Mouse (Mus musculus) forebrain, embryonic 12.5 days (tissue): ENCODE results near the gene Psmb4. TPM values are rescaled to one million over a fixed set of nuclear protein-coding genes. Genes with fewer than 3 reads are reported as not detected.
"Not testable (repeated sequence)": the region's sequence is repeated elsewhere in the genome, so short reads cannot be mapped to it uniquely, and the experiment has no call there.

Source experiments
- ATAC-seq: fragments of 200-750 bp; cut with Nextera tagmentation; 2 replicates; pipeline ENCODE4 v1.8.0; 2017; ENCODE audit warnings: moderate TSS enrichment; ENCODE audit not compliant: low FRiP score
- H3K27ac ChIP-seq: fragments of 300-500 bp; sonication (generic); 2 replicates; pipeline ENCODE4 v1.5.1; 2016; ENCODE audit warnings: mild to moderate bottlenecking
- H3K27me3 ChIP-seq: fragments of 300-500 bp; sonication (generic); 2 replicates; pipeline ENCODE4 v1.6.1; 2016; ENCODE audit warnings: mild to moderate bottlenecking
- H3K36me3 ChIP-seq: fragments of 300-500 bp; sonication (generic); replicated peaks from 2 replicates; pipeline ENCODE4 v1.6.1; 2016; ENCODE audit warnings: mild to moderate bottlenecking
- H3K4me1 ChIP-seq: fragments of 300-500 bp; sonication (generic); 2 replicates; pipeline ENCODE4 v1.6.1; 2016
- H3K4me2 ChIP-seq: fragments of 300-500 bp; sonication (generic); 2 replicates; pipeline ENCODE4 v1.6.1; 2016; ENCODE audit warnings: mild to moderate bottlenecking, moderate library complexity
- H3K4me3 ChIP-seq: fragments of 300-500 bp; sonication (generic); replicated peaks from 2 replicates; pipeline ENCODE4 v1.5.1; 2016; ENCODE audit warnings: mild to moderate bottlenecking
- H3K9ac ChIP-seq: fragments of 300-500 bp; sonication (generic); 2 replicates; pipeline ENCODE4 v1.6.1; 2016; ENCODE audit warnings: mild to moderate bottlenecking
- H3K9me3 ChIP-seq: fragments of 300-500 bp; sonication (generic); 2 replicates; pipeline ENCODE4 v1.6.1; 2016
- WGBS: fragments of 180-500 bp; shearing (Covaris S2); methylation state at CpG from one replicate; pipeline ENCODE4 v1.1.7; 2016; 5-methylcytosine and 5-hydroxymethylcytosine counted together
- polyA plus RNA-seq: library from polyadenylated mRNA; unstranded; fragments of >200 nt; fragmentation: Nextera tagmentation; extraction: Ambion mirVana; gene quantifications from 2 replicates; pipeline ENCODE4 v1.2.1, GENCODE M21; 2016

Psmb4 gene
- 295 and 311 TPM in 2 replicates for polyA plus RNA-seq

- H3K4me2 ChIP-seq = peak within 1 kb of the TSS; percentile 85
- peak within 1 kb of the TSS; percentile 62 for H3K27ac ChIP-seq
- peak within 1 kb of the TSS; percentile 96 for H3K4me3 ChIP-seq
- peak within 1 kb of the TSS; percentile 94 for H3K9ac ChIP-seq
- no peaks in the 10 kb centered on the region for H3K27me3 ChIP-seq
- H3K36me3 ChIP-seq = peaks cover 41% of the 10 kb centered on the region
- ATAC-seq = peak; percentile 90
- H3K9me3 ChIP-seq = no peaks in the 10 kb centered on the region
- peaks cover 18% of the 10 kb centered on the region for H3K4me1 ChIP-seq
- WGBS = 2% methylated on average over 61 of the region's 61 CpGs
Measured at GRCm38 (mm10) chr3:94886316-94887224, at the start of gene Psmb4. Gene Psmb4, minus strand, starts transcription at chr3:94886961.

GRCm38 (mm10) chr3:94936147-94936546 lies 49.4 kb upstream of the Psmb4 start:
- not testable (repeated sequence) for H3K27me3 ChIP-seq, H3K4me3 ChIP-seq, H3K4me2 ChIP-seq, H3K36me3 ChIP-seq, H3K9ac ChIP-seq, H3K27ac ChIP-seq, H3K9me3 ChIP-seq, ATAC-seq
- peaks cover 11% of the 10 kb centered on the region for H3K4me1 ChIP-seq
- WGBS = 84% methylated on average over 5 of the region's 5 CpGs

GRCm38 (mm10) chr3:94935332-94935731 lies 48.6 kb upstream of the Psmb4 start:
- H3K9me3 ChIP-seq, H3K4me2 ChIP-seq, ATAC-seq, H3K27ac ChIP-seq, H3K27me3 ChIP-seq, H3K36me3 ChIP-seq, H3K9ac ChIP-seq, H3K4me3 ChIP-seq: not testable (repeated sequence)
- 98% methylated on average over 3 of the region's 3 CpGs for WGBS
- peaks cover 11% of the 10 kb centered on the region for H3K4me1 ChIP-seq

GRCm38 (mm10) chr3:94934564-94934963 lies 47.8 kb upstream of the Psmb4 start:
- peaks cover 11% of the 10 kb centered on the region for H3K4me1 ChIP-seq
- H3K27me3 ChIP-seq, H3K9me3 ChIP-seq, H3K4me2 ChIP-seq, H3K9ac ChIP-seq, H3K4me3 ChIP-seq, H3K36me3 ChIP-seq, ATAC-seq, H3K27ac ChIP-seq: not testable (repeated sequence)
- 89% methylated on average over 3 of the region's 3 CpGs for WGBS

- H3K27me3 ChIP-seq, H3K4me3 ChIP-seq, H3K4me2 ChIP-seq, H3K9ac ChIP-seq, H3K27ac ChIP-seq, H3K9me3 ChIP-seq, H3K36me3 ChIP-seq: not testable (repeated sequence)
- no CpG with 5 or more reads among the region's 2 CpGs for WGBS
- peaks cover 11% of the 10 kb centered on the region for H3K4me1 ChIP-seq
- ATAC-seq = peak; percentile 8; the same call in 1 of the 2 replicates
Measured at GRCm38 (mm10) chr3:94933604-94934003, 46.8 kb upstream of the Psmb4 start.

GRCm38 (mm10) chr3:94932809-94933564 lies 46.2 kb upstream of the Psmb4 start, which contains the start of gene Selenbp1:
Gene Selenbp1, plus strand, starts transcription at chr3:94933056.
- H3K36me3 ChIP-seq = no peaks in the 10 kb centered on the region
- H3K4me2 ChIP-seq = peak within 1 kb of the TSS; percentile 43
- H3K9me3 ChIP-seq = no peaks in the 10 kb centered on the region
- 33% methylated on average over 16 of the region's 16 CpGs for WGBS
- ATAC-seq = peak; percentile 87
- H3K9ac ChIP-seq = no peak within 1 kb of the TSS
- no peaks in the 10 kb centered on the region for H3K27me3 ChIP-seq
- peak within 1 kb of the TSS; percentile 56; the same call in 1 of the 2 replicates for H3K27ac ChIP-seq
- H3K4me1 ChIP-seq = peaks cover 11% of the 10 kb centered on the region
- peak within 1 kb of the TSS; percentile 11; the same call in 1 of the 2 replicates for H3K4me3 ChIP-seq

- H3K27ac ChIP-seq, H3K9me3 ChIP-seq, H3K4me2 ChIP-seq, H3K36me3 ChIP-seq, H3K27me3 ChIP-seq, H3K9ac ChIP-seq, ATAC-seq, H3K4me3 ChIP-seq: not testable (repeated sequence)
- H3K4me1 ChIP-seq = peaks cover 11% of the 10 kb centered on the region
- 68% methylated on average over 2 of the region's 2 CpGs for WGBS
Measured at GRCm38 (mm10) chr3:94932279-94932678, 45.5 kb upstream of the Psmb4 start.

GRCm38 (mm10) chr3:94931427-94932082 lies 44.8 kb upstream of the Psmb4 start:
- not testable (repeated sequence) for H3K9ac ChIP-seq, H3K4me2 ChIP-seq, H3K9me3 ChIP-seq, H3K4me3 ChIP-seq, H3K27me3 ChIP-seq, ATAC-seq, H3K27ac ChIP-seq, H3K36me3 ChIP-seq
- WGBS = 82% methylated on average over 10 of the region's 10 CpGs
- H3K4me1 ChIP-seq = peaks cover 11% of the 10 kb centered on the region

GRCm38 (mm10) chr3:94930386-94931266 lies 43.9 kb upstream of the Psmb4 start:
- not testable (repeated sequence) for H3K27me3 ChIP-seq, H3K36me3 ChIP-seq, H3K4me2 ChIP-seq, H3K9me3 ChIP-seq, ATAC-seq, H3K9ac ChIP-seq, H3K4me3 ChIP-seq, H3K27ac ChIP-seq
- peaks cover 11% of the 10 kb centered on the region for H3K4me1 ChIP-seq
- WGBS = 40% methylated on average over 7 of the region's 7 CpGs

GRCm38 (mm10) chr3:94928979-94929378 lies 42.2 kb upstream of the Psmb4 start:
- not testable (repeated sequence) for H3K27ac ChIP-seq, H3K27me3 ChIP-seq, H3K36me3 ChIP-seq, ATAC-seq, H3K4me3 ChIP-seq, H3K9me3 ChIP-seq, H3K4me2 ChIP-seq, H3K9ac ChIP-seq
- peaks cover 11% of the 10 kb centered on the region for H3K4me1 ChIP-seq
- WGBS = 87% methylated on average over 4 of the region's 4 CpGs

GRCm38 (mm10) chr3:94926301-94926736 lies 39.6 kb upstream of the Psmb4 start:
- not testable (repeated sequence) for H3K9me3 ChIP-seq, H3K9ac ChIP-seq, ATAC-seq, H3K4me1 ChIP-seq, H3K36me3 ChIP-seq, H3K4me2 ChIP-seq, H3K27ac ChIP-seq, H3K27me3 ChIP-seq, H3K4me3 ChIP-seq
- WGBS = 38% methylated on average over 4 of the region's 4 CpGs
